Mouse (Mus musculus) intestine, embryonic 15.5 days (tissue): ENCODE results near the gene Ctnna3. TPM values are rescaled to one million over a fixed set of nuclear protein-coding genes. Genes with fewer than 3 reads are reported as not detected.
A peak's percentile ranks its signal among the peaks of the same experiment; 100 is the strongest.
"Not testable (repeated sequence)": the region's sequence is repeated elsewhere in the genome, so short reads cannot be mapped to it uniquely, and the experiment has no call there.

Source experiments
- ATAC-seq: fragments of 200-750 bp; cut with Nextera tagmentation; 2 replicates; pipeline ENCODE4 v1.8.0; 2017; ENCODE audit warnings: moderate TSS enrichment, moderate library complexity
- H3K27ac ChIP-seq: fragments of 300-500 bp; sonication (generic); 2 replicates; pipeline ENCODE4 v1.5.1; 2015; ENCODE audit warnings: mild to moderate bottlenecking, inconsistent platforms
- H3K27me3 ChIP-seq: fragments of 300-500 bp; sonication (generic); replicated peaks from 2 replicates; pipeline ENCODE4 v1.6.1; 2015; ENCODE audit warnings: inconsistent platforms
- H3K36me3 ChIP-seq: fragments of 300-500 bp; sonication (generic); 2 replicates; pipeline ENCODE4 v1.6.1; 2015; ENCODE audit warnings: inconsistent platforms
- H3K4me1 ChIP-seq: fragments of 300-500 bp; sonication (generic); replicated peaks from 2 replicates; pipeline ENCODE4 v1.6.1; 2015; ENCODE audit warnings: inconsistent platforms
- H3K4me2 ChIP-seq: fragments of 300-500 bp; sonication (generic); replicated peaks from 2 replicates; pipeline ENCODE4 v1.6.1; 2015; ENCODE audit warnings: mild to moderate bottlenecking, inconsistent platforms
- H3K4me3 ChIP-seq: fragments of 300-500 bp; sonication (generic); replicated peaks from 2 replicates; pipeline ENCODE4 v1.5.1; 2015; ENCODE audit warnings: inconsistent platforms
- H3K9ac ChIP-seq: fragments of 300-500 bp; sonication (generic); 2 replicates; pipeline ENCODE4 v1.6.1; 2015; ENCODE audit warnings: inconsistent platforms
- H3K9me3 ChIP-seq: fragments of 300-500 bp; sonication (generic); 2 replicates; pipeline ENCODE4 v1.6.1; 2016; ENCODE audit warnings: inconsistent platforms
- WGBS: fragments of 180-500 bp; shearing (Covaris S2); methylation state at CpG from one replicate; pipeline ENCODE4 v1.1.7; 2015; 5-methylcytosine and 5-hydroxymethylcytosine counted together
- polyA plus RNA-seq: library from polyadenylated mRNA; unstranded; fragments of >200 nt; fragmentation: Nextera tagmentation; extraction: Ambion mirVana; gene quantifications from 2 replicates; pipeline ENCODE4 v1.2.1, GENCODE M21; 2015

Gene Ctnna3
- polyA plus RNA-seq, 1 experiment from 2014 or later, result 0.98 TPM

- WGBS, result 91% methylated on average over 7 of the region's 7 CpGs
- H3K27ac ChIP-seq, H3K4me3 ChIP-seq, H3K4me1 ChIP-seq, ATAC-seq, H3K9me3 ChIP-seq, H3K27me3 ChIP-seq, H3K36me3 ChIP-seq, H3K9ac ChIP-seq, H3K4me2 ChIP-seq: not testable (repeated sequence)
These were observed 18.2 kb upstream of the Ctnna3 start for GRCm38 (mm10) chr10:63411674-63412073.

- no peak overlapping the region for H3K4me3 ChIP-seq
- ATAC-seq, result no peak
- H3K9ac ChIP-seq, result no peak overlapping the region
- WGBS, result 85% methylated on average over 17 of the region's 17 CpGs
- no peaks in the 10 kb centered on the region for H3K4me1 ChIP-seq
- no peak overlapping the region for H3K27ac ChIP-seq
- H3K27me3 ChIP-seq, result no peaks in the 10 kb centered on the region
- no peaks in the 10 kb centered on the region for H3K9me3 ChIP-seq
- no peaks in the 10 kb centered on the region for H3K36me3 ChIP-seq
- H3K4me2 ChIP-seq, result no peak overlapping the region
These were observed 17.1 kb upstream of the Ctnna3 start for GRCm38 (mm10) chr10:63412756-63413155.

- H3K4me1 ChIP-seq, result no peaks in the 10 kb centered on the region
- H3K36me3 ChIP-seq, result no peaks in the 10 kb centered on the region
- no peak overlapping the region for H3K27ac ChIP-seq
- no peaks in the 10 kb centered on the region for H3K27me3 ChIP-seq
- peak; percentile 39; the same call in 1 of the 2 replicates for ATAC-seq
- no peak overlapping the region for H3K4me2 ChIP-seq
- WGBS, result 49% methylated on average over 7 of the region's 7 CpGs
- H3K4me3 ChIP-seq, result no peak overlapping the region
- no peak overlapping the region for H3K9ac ChIP-seq
- H3K9me3 ChIP-seq, result no peaks in the 10 kb centered on the region
These were observed 14.6 kb upstream of the Ctnna3 start for GRCm38 (mm10) chr10:63415287-63415686.

- Histone ChIP-seq H3K9ac (no peak overlapping the region), H3K4me2 (peak overlapping the region; percentile 30), H3K36me3 (no peaks in the 10 kb centered on the region), H3K9me3 (no peaks in the 10 kb centered on the region), H3K4me1 (no peaks in the 10 kb centered on the region), H3K27me3 (no peaks in the 10 kb centered on the region), H3K4me3 (no peak overlapping the region), H3K27ac (no peak overlapping the region)
- 47% methylated on average over 7 of the region's 7 CpGs for WGBS
- ATAC-seq, result 0 out of 2 replicates have a peak, but pooled peaks have one; percentile 23
These were observed 14.0 kb upstream of the Ctnna3 start for GRCm38 (mm10) chr10:63415850-63416249.

- no peak for ATAC-seq
- WGBS, result 48% methylated on average over 5 of the region's 5 CpGs
- H3K9ac ChIP-seq, result no peak overlapping the region
- no peak overlapping the region for H3K4me2 ChIP-seq
- H3K4me3 ChIP-seq, result no peak overlapping the region
- H3K27me3 ChIP-seq, result no peaks in the 10 kb centered on the region
- H3K27ac ChIP-seq, result no peak overlapping the region
- H3K4me1 ChIP-seq, result no peaks in the 10 kb centered on the region
- H3K9me3 ChIP-seq, result no peaks in the 10 kb centered on the region
- no peaks in the 10 kb centered on the region for H3K36me3 ChIP-seq
These were observed 12.8 kb upstream of the Ctnna3 start for GRCm38 (mm10) chr10:63417061-63417460.

- Histone ChIP-seq H3K36me3 (no peaks in the 10 kb centered on the region), H3K9me3 (no peaks in the 10 kb centered on the region), H3K27me3 (no peaks in the 10 kb centered on the region), H3K4me1 (no peaks in the 10 kb centered on the region), H3K4me3 (no peak within 1 kb of the TSS), H3K27ac (no peak within 1 kb of the TSS), H3K4me2 (no peak within 1 kb of the TSS), H3K9ac (no peak within 1 kb of the TSS)
- 86% methylated on average over 18 of the region's 18 CpGs for WGBS
- ATAC-seq, result no peak
These were observed 7.9 kb upstream of the Ctnna3 start, which contains the start of gene Gm7075 for GRCm38 (mm10) chr10:63421739-63422735. Gene Gm7075, minus strand, starts transcription at chr10:63421789.

- no peaks in the 10 kb centered on the region for H3K4me1 ChIP-seq
- WGBS, result 81% methylated on average over 5 of the region's 5 CpGs
- no peak overlapping the region for H3K27ac ChIP-seq
- H3K27me3 ChIP-seq, result no peaks in the 10 kb centered on the region
- H3K9ac ChIP-seq, result no peak overlapping the region
- ATAC-seq, result no peak
- H3K4me2 ChIP-seq, result no peak overlapping the region
- H3K9me3 ChIP-seq, result no peaks in the 10 kb centered on the region
- H3K4me3 ChIP-seq, result no peak overlapping the region
- H3K36me3 ChIP-seq, result no peaks in the 10 kb centered on the region
These were observed 7.2 kb upstream of the Ctnna3 start for GRCm38 (mm10) chr10:63422736-63422992.

GRCm38 (mm10) chr10:63423591-63424474, 6.1 kb upstream of the Ctnna3 start:
- Histone ChIP-seq H3K4me3 (no peak overlapping the region), H3K36me3 (no peaks in the 10 kb centered on the region), H3K9me3 (no peaks in the 10 kb centered on the region), H3K27ac (no peak overlapping the region), H3K9ac (no peak overlapping the region), H3K4me1 (no peaks in the 10 kb centered on the region), H3K4me2 (no peak overlapping the region), H3K27me3 (no peaks in the 10 kb centered on the region)
- 91% methylated on average over 9 of the region's 9 CpGs for WGBS
- no peak for ATAC-seq

GRCm38 (mm10) chr10:63424475-63424814, 5.5 kb upstream of the Ctnna3 start:
- no peak for ATAC-seq
- no peak overlapping the region for H3K4me2 ChIP-seq
- H3K9me3 ChIP-seq, result no peaks in the 10 kb centered on the region
- H3K36me3 ChIP-seq, result no peaks in the 10 kb centered on the region
- H3K4me1 ChIP-seq, result no peaks in the 10 kb centered on the region
- H3K4me3 ChIP-seq, result no peak overlapping the region
- no peaks in the 10 kb centered on the region for H3K27me3 ChIP-seq
- no peak overlapping the region for H3K9ac ChIP-seq
- H3K27ac ChIP-seq, result no peak overlapping the region

- H3K9ac ChIP-seq, result no peak overlapping the region
- H3K27ac ChIP-seq, result no peak overlapping the region
- no peaks in the 10 kb centered on the region for H3K36me3 ChIP-seq
- WGBS, result 84% methylated on average over 8 of the region's 8 CpGs
- no peak for ATAC-seq
- H3K4me2 ChIP-seq, result no peak overlapping the region
- H3K4me1 ChIP-seq, result no peaks in the 10 kb centered on the region
- H3K9me3 ChIP-seq, result no peaks in the 10 kb centered on the region
- no peaks in the 10 kb centered on the region for H3K27me3 ChIP-seq
- H3K4me3 ChIP-seq, result no peak overlapping the region
These were observed 2.8 kb upstream of the Ctnna3 start for GRCm38 (mm10) chr10:63427146-63427545.

- ATAC-seq, result no peak
- no peaks in the 10 kb centered on the region for H3K4me1 ChIP-seq
- peak overlapping the region; percentile 75 for H3K4me2 ChIP-seq
- H3K27me3 ChIP-seq, result no peaks in the 10 kb centered on the region
- 20% methylated on average over 19 of the region's 19 CpGs for WGBS
- peak overlapping the region; percentile 37 for H3K27ac ChIP-seq
- H3K36me3 ChIP-seq, result no peaks in the 10 kb centered on the region
- peak overlapping the region; percentile 18; the same call in 1 of the 2 replicates for H3K9ac ChIP-seq
- H3K4me3 ChIP-seq, result peak overlapping the region; percentile 80
- no peaks in the 10 kb centered on the region for H3K9me3 ChIP-seq
These were observed 1.5 kb upstream of the Ctnna3 start for GRCm38 (mm10) chr10:63428243-63429022.

- Histone ChIP-seq H3K9ac (peak overlapping the region; percentile 18; the same call in 1 of the 2 replicates), H3K9me3 (no peaks in the 10 kb centered on the region), H3K27me3 (no peaks in the 10 kb centered on the region), H3K4me2 (peak overlapping the region; percentile 75), H3K36me3 (no peaks in the 10 kb centered on the region), H3K4me1 (no peaks in the 10 kb centered on the region), H3K4me3 (peak overlapping the region; percentile 80), H3K27ac (peak overlapping the region; percentile 37; the same call in 1 of the 2 replicates)
- WGBS, result 2% methylated on average over 11 of the region's 11 CpGs
- no peak for ATAC-seq
These were observed 916 bp upstream of the Ctnna3 start for GRCm38 (mm10) chr10:63429023-63429340.
